11 mouse cellular contexts compared by ENCODE assay signal in genomic region chr8:15392056-15392455, GRCm38 (mm10).
DNase-seq lines count a peak whose midpoint lies in the region; ATAC-seq and TF ChIP-seq lines count a peak whose summit lies in the region.
"Had no signal": no experiment of that assay in that cellular context is flagged by ENCODE, and none has a peak within 500 bp of the region (broad histone marks: within the 10 kb centered on the region; RNA-seq: fewer than 3 reads in every experiment).

No protein-coding gene starts in this region.

- intact Hi-C loops in left cerebral cortex, postnatal 4 days (cut with DNase I) = no loop called here
- intact Hi-C loops in left cerebral cortex, adult 2 months (cut with DNase I) = no loop called here
- intact Hi-C loops in heart, postnatal 25 days (cut with DNase I) = no loop called here

- DNase-seq in frontal cortex, postnatal 36 days (ENCODE audit: low spot score in 2 of 2) = peak; percentile 4 to 7
- no peak for DNase-seq in frontal cortex, postnatal 25 days (ENCODE audit: low spot score in 2 of 2)
- peak; percentile 63 for DNase-seq in left cerebral cortex, postnatal 4 days
- no peak for DNase-seq in left cerebral cortex, adult 2 months (ENCODE audit: extremely low spot score in 1 of 2, low spot score in 2 of 2)
- DNase-seq in cerebellum, adult 9-11 months = peak; percentile 27
- peak; percentile 25 for DNase-seq in heart, postnatal 25 days (ENCODE audit: low spot score)
- no peak for DNase-seq in adrenal gland, postnatal 25 days
- DNase-seq: B cell, adult 2 months had no signal

- no peak overlapping the region for H3K9ac ChIP-seq in neural tube, embryonic 15.5 days (replicated peaks)
- H3K9ac ChIP-seq: kidney, embryonic 15.5 days; liver, embryonic 15.5 days had no signal

- H3K4me2 ChIP-seq in neural tube, embryonic 15.5 days = no peak overlapping the region
- H3K4me2 ChIP-seq: kidney, embryonic 15.5 days; liver, embryonic 15.5 days had no signal

- H3K27me3 ChIP-seq in neural tube, embryonic 15.5 days (replicated peaks) = no peaks in the 10 kb centered on the region
- H3K27me3 ChIP-seq: kidney, embryonic 15.5 days; liver, embryonic 15.5 days had no signal

- no peak for TF ChIP-seq CTCF in left cerebral cortex, adult 2 months (IDR thresholded peaks at IDR 0.05)

- H3K36me3 ChIP-seq in neural tube, embryonic 15.5 days = no peaks in the 10 kb centered on the region
- H3K36me3 ChIP-seq: kidney, embryonic 15.5 days; liver, embryonic 15.5 days had no signal

- no peak overlapping the region for H3K27ac ChIP-seq in left cerebral cortex, adult 2 months
- H3K27ac ChIP-seq in neural tube, embryonic 15.5 days (replicated peaks) = no peak overlapping the region
- H3K27ac ChIP-seq: kidney, embryonic 15.5 days; liver, embryonic 15.5 days had no signal

- no peak overlapping the region for H3K4me3 ChIP-seq in left cerebral cortex, adult 2 months
- no peak overlapping the region for H3K4me3 ChIP-seq in neural tube, embryonic 15.5 days (replicated peaks)
- H3K4me3 ChIP-seq: kidney, embryonic 15.5 days; liver, embryonic 15.5 days had no signal

- 64% methylated on average over 4 of the region's 4 CpGs for WGBS in neural tube, embryonic 15.5 days

- no peak for ATAC-seq in neural tube, embryonic 15.5 days (ENCODE audit: low FRiP score)

- H3K4me1 ChIP-seq in neural tube, embryonic 15.5 days = peaks cover 4% of the 10 kb centered on the region; the same call in 1 of the 2 replicates
- H3K4me1 ChIP-seq: kidney, embryonic 15.5 days; liver, embryonic 15.5 days had no signal

- H3K9me3 ChIP-seq in neural tube, embryonic 15.5 days (replicated peaks) = no peaks in the 10 kb centered on the region
- H3K9me3 ChIP-seq: kidney, embryonic 15.5 days; liver, embryonic 15.5 days had no signal

Comparison
In these comparisons a context has a peak if more than half of its experiments do, and no peak if none do; other contexts are left out.
1. DNase-seq: peak in frontal cortex, postnatal 36 days (2 of 2), left cerebral cortex, postnatal 4 days (single experiment), cerebellum, adult 9-11 months (single experiment) and heart, postnatal 25 days (single experiment); none in frontal cortex, postnatal 25 days (0 of 2), left cerebral cortex, adult 2 months (0 of 2) and adrenal gland, postnatal 25 days (single experiment).